Mouse (Mus musculus) ovary, postnatal 14 days (tissue): ENCODE data around the gene Clec2h.
"Not testable (repeated sequence)": the region's sequence is repeated elsewhere in the genome, so short reads cannot be mapped to it uniquely, and the experiment has no call there.

ENCODE experiments used
- DNase-seq: peaks from one replicate; pipeline ENCODE4 v3.0.0; 2022; ENCODE audit warnings: low spot score

Clec2h gene

DNA sequence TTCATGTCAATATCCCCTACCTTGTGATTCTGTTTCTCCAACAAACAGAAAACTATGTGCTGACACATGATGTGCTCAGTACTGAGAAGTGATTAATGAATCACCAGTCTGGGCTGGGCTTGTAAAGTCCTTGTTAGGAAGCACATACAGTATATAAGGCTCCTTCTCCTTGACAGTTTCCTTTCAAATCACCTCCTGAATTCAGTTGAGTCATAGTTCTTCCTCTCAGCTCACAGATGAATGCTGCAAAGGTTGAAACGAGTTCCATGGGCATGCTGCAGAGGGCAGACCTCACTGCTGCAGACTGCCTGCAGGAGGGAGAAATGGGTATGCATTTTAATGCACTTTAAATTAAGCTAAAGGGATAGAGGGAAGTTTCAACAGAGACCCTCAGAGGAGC lies at the start of gene Clec2h:
TSS of gene Clec2h (plus strand) at position 180 of the 400 bp plus-strand sequence.
- DNase-seq, result no peak

- no peak for DNase-seq
These were observed 39.5 kb upstream of the Clec2h start for GRCm38 (mm10) chr6:128622733-128623132.

- not testable (repeated sequence) for DNase-seq
These were observed 38.8 kb upstream of the Clec2h start, which contains the start of gene Klrb1a for GRCm38 (mm10) chr6:128623433-128623832. TSS of gene Klrb1a (minus strand) at chr6:128623533.

DNA sequence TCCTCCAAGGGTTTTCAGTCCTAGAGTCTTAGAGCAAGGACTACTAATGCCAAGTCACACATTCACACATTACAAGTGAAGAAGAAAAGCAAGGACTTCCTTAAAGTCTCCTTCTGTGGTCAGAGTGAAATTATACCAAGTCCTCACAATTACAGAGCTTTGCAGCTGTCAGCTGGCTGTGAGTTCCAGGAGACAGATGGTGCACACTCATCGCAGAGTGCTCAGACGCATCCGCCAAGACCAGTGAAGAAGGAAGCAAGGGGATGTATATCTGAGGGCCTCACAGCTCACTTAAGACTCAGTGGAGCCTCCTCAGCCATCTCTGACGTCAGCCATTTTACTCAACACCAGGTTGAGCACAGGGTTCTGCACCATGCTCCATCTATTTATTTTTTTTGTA lies 37.8 kb upstream of the Clec2h start:
- DNase-seq, result no peak

GRCm38 (mm10) chr6:128625246-128625645 lies 36.9 kb upstream of the Clec2h start:
- DNase-seq, result not testable (repeated sequence)

DNA sequence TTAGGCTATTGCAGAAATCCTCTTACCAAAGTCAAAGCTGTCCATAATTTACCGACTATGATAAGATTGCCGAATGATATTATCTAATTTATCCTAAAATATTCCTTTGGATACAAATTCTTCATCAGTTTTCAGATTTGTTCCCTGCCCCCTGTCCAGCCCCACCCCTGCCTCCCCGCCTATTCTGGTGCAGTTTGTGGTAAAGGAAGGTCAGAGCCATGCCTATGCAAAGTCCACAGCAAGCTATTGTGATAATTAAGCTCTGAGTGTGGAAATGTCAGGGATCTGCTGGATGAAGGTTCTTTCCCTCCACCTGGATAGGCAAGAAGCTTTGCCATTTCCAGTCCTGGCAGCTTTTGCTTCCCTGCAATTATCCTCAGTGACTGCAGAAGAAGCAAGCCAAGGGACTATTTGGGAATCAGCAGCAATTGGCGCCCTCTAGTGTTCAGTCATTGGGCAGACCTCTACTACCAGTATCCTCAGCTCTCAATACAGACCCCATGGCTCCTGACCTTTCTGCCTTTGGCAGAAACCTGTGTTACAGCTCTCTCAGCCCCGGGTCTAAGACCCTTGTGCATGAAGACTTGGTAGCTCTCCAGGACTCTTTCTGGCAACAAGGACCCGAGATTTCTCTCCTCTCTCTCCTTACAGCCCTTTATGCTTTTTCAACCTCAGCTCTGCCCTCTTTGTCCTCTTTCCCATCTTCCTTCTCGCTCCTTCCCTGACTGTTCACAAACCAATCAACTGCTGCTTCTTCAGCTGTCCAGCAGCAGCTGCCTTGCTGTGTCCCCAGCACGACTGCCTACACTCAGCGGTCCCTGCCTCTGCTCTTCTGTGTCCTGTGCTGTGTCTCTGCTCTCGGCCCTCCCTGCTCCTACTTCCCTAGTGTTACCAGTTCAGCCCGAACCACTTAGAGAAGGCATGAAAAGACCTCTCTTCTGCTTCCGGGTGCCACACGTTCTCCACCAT lies 32.1 kb upstream of the Clec2h start:
- peak; percentile 42 for DNase-seq

- DNase-seq, result not testable (repeated sequence)
These were observed 31.0 kb upstream of the Clec2h start for GRCm38 (mm10) chr6:128630912-128631905.

GRCm38 (mm10) chr6:128640673-128641072 lies 21.5 kb upstream of the Clec2h start:
- DNase-seq, result no peak

DNA sequence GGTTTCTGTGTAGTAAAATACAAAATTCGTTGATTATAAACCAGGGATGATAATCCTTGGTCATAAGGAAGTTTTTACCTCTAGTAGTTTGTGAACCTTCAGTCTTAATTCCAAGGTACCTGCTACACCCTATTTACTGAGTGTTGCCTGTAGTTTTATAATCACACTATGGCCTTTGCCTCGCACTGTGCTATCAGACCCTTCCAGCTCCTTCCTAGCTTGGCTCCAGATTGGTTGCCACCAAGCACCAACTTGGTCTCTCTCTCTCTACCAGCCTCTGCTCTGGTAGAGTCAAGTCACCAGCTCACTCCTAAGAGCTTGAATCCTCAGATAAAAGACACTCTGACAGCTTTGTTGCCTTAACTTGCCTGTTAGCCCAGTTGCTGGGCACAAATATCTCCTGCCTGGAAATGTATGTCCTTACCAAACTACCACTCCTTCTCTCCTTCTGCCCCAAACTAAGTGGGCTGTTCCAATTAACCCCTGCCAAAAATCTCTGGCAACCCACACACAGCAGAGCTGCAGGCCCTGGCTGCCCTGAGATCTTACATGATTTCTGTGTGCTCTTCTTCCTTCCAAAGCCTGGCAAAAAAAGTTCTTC lies 21.0 kb upstream of the Clec2h start:
- DNase-seq, result no peak

DNA sequence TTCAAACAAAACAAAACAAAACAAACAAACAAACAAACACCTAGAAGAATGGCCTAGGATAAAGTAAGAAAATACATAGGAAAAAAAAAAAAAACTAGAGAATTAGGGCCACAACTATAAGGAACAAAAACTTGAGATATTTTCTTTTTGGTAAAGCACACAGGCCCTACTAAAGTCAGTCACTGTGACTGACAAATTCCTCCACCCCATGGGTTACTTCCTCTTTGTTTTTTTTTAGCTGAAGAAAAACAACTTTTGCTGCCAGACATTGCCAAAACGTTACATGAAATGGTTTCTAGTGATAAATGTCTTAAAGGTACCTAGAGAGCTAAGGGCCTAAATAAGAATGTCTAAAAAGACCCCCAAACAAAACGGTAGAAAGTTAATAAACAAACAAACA lies 18.2 kb upstream of the Clec2h start:
- no peak for DNase-seq

- not testable (repeated sequence) for DNase-seq
These were observed 17.5 kb upstream of the Clec2h start for GRCm38 (mm10) chr6:128644694-128645093.

- not testable (repeated sequence) for DNase-seq
These were observed 16.5 kb upstream of the Clec2h start for GRCm38 (mm10) chr6:128645708-128646107.

DNA sequence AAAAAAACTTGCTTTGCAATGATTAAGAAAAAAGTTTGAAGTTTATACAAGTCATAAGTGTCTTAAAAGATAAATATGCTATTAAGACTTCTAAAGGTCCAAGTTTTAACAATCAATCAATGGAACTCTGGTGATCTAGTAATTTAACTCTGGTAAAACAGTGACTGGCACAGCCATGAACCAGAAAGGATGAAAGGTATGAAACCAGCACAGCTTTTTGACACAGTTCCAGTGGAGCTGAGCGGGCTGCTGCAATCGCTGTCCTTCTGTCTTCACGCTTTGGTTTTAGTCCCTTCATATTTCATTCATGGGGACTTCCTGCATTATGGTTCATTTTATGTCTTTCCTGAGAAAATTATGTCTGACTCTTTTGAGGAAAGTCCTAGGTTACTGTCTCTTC lies 12.5 kb upstream of the Clec2h start:
- no peak for DNase-seq

GRCm38 (mm10) chr6:128650187-128650586 lies 12.0 kb upstream of the Clec2h start:
- no peak for DNase-seq

GRCm38 (mm10) chr6:128650827-128651226 lies 11.4 kb upstream of the Clec2h start:
- not testable (repeated sequence) for DNase-seq

DNA sequence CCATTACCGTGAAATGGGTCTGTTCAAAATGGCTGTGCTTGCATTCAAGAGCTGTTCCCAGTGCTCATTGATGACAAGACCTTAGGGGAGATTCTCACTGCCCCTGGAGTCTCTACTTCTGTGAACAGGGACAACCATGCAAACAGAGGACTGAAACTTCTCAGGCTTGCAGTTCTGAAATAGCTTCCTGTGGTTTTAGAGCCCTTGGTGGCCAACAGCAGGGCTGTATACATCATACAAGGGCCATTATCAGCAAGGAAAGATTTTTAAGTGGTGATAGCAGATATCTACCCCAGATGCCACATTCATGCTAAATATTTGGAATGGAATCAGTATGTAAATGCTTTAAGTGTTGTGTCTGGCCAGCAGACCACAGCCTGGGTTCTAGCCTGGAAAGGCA lies 9.2 kb upstream of the Clec2h start:
- no peak for DNase-seq

GRCm38 (mm10) chr6:128661249-128661648 lies 936 bp upstream of the Clec2h start:
- no peak for DNase-seq

DNA sequence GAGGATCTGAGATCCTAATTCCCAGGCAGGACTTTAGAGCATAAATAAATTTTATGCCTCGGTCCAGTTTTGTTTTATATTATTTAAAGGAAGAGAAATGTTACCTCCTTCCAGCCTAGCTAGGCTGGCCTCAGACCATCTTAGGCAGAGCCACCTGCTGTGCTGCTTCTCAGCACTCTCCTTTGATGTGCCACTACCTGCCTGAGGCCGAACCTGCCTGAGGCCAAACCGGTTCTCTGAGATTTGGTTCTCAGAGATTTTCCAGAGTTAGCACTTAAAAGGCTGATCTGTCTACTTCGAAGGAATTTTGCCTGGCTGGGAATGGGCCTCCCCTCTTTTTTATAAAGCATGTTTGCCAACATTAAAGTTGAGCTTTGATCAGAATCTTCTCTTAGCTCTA lies 7.8 kb downstream of the Clec2h start:
- DNase-seq, result no peak

DNA sequence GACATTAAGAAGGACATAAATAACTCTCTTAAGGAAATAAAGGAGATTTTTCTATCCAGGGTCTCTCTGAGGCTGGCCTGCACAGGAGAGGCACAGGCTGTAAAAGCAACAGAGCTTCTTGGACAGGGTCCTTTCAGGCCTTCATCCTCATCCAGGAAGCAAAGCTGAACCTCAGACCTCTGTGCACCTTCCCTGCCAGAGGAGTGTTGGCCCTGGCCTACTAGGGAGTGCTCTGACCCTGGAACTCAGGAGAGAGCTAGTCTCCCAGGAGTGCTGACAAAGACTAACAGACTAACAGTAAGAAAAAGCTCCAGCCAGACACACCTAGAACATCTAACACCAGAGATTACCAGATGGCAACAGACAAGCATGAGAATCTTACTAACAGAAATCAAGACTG lies 17.4 kb downstream of the Clec2h start:
- no peak for DNase-seq

DNA sequence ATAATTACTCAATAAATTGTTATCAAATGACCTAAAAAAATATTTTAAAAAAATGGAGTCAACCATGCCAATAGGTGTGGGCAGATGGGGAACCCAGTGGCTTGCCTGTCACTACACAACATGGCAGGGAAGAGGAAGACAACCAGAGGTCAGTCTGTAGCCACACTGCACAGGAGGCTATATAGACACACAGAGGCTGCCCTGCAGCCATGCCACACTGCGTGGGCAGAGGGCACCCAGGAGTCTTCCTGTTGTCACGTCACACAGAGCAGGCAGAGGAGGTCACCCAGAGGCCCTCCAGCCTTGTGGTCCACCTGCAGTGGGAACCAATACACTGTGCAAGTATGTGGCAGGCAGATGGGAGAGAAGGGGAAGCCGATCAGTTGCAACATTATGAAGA lies 39.5 kb downstream of the Clec2h start:
- DNase-seq, result no peak

DNA sequence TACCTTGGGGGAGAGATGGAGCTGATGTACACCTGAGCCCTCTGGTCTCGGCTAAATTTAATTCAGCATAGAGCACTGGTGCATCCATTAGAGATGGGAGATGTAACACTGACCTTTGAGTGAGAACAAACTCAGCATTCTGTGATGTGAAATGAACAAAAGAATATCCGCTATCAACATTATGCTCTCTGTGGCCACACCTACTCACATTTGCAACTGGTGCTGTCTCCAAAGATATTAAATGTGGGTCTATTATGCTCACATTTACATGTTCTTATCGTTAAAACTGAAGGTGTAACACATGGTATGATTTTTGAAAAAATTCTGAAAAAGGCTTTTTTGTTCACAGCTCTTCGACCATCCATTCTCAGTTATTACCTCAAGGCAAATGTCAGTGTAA lies 60.8 kb downstream of the Clec2h start, which contains the start of gene Klrb1:
TSS of gene Klrb1 (minus strand) at position 101 of the 400 bp plus-strand sequence.
- DNase-seq, result no peak
